Mouse (Mus musculus) C2C12 (cell line): ENCODE measurements around the gene Dyrk2. TPM values are rescaled to one million over a fixed set of nuclear protein-coding genes. Genes with fewer than 3 reads are reported as not detected.

Source experiments
- H3K27me3 ChIP-seq: one replicate; pipeline ENCODE4 v1.6.1; 2011; ENCODE audit not compliant: control insufficient read depth, insufficient read depth, insufficient read length
- H3K36me3 ChIP-seq: one replicate; pipeline ENCODE4 v1.6.1; 2011; ENCODE audit not compliant: control insufficient read depth, insufficient read depth
- H3K4me3 ChIP-seq: one replicate; pipeline ENCODE4 v1.5.1; 2011; ENCODE audit warnings: mild to moderate bottlenecking, control low read depth; ENCODE audit not compliant: poor library complexity, insufficient read depth, severe bottlenecking
- H3K79me2 ChIP-seq: one replicate; pipeline ENCODE4 v1.6.1; 2011; ENCODE audit not compliant: control insufficient read depth, insufficient read depth
- H3K79me3 ChIP-seq: one replicate; pipeline ENCODE4 v1.6.1; 2011; ENCODE audit warnings: low read depth, control low read depth
- H3ac ChIP-seq: one replicate; pipeline ENCODE3; 2011; ENCODE audit warnings: low read depth; ENCODE audit not compliant: control insufficient read depth, insufficient read length
- CEBPB ChIP-seq: IDR thresholded peaks from one replicate; pipeline ENCODE4 v1.6.1; 2011; ENCODE audit warnings: low read depth, mild to moderate bottlenecking, control low read depth, moderate library complexity
- CTCF ChIP-seq: IDR thresholded peaks from one replicate; pipeline ENCODE4 v1.5.1; 2011; ENCODE audit not compliant: control insufficient read depth, insufficient read depth, insufficient read length
- FOSL1 ChIP-seq: IDR thresholded peaks from one replicate; pipeline ENCODE4 v1.8.0; 2011; ENCODE audit warnings: mild to moderate bottlenecking, low read length; ENCODE audit not compliant: poor library complexity, insufficient read depth, severe bottlenecking
- MAX ChIP-seq: IDR thresholded peaks from one replicate; pipeline ENCODE4 v1.6.1; 2011; ENCODE audit warnings: mild to moderate bottlenecking, control low read depth
- MYOD1 ChIP-seq: IDR thresholded peaks from one replicate; pipeline ENCODE4 v1.6.1; 2011; ENCODE audit warnings: low read depth; ENCODE audit not compliant: control insufficient read depth, insufficient read length
- MYOG ChIP-seq: IDR thresholded peaks from one replicate; pipeline ENCODE4 v1.6.1; 2011; ENCODE audit not compliant: control insufficient read depth, insufficient read length; ENCODE audit errors: extremely low read depth
- USF1 ChIP-seq: IDR thresholded peaks from one replicate; pipeline ENCODE4 v1.6.1; 2011; ENCODE audit warnings: low read depth, mild to moderate bottlenecking, control low read depth, moderate library complexity
- polyA plus RNA-seq: library from polyadenylated mRNA; unstranded; fragments of >200 nt; fragmentation: generic; extraction: Trizol; gene quantifications from one replicate; pipeline ENCODE4 v1.2.1, GENCODE M21; 2012; ENCODE audit warnings: missing spikeins

Gene Dyrk2
- polyA plus RNA-seq, 1 experiment: 11.2 TPM

DNA sequence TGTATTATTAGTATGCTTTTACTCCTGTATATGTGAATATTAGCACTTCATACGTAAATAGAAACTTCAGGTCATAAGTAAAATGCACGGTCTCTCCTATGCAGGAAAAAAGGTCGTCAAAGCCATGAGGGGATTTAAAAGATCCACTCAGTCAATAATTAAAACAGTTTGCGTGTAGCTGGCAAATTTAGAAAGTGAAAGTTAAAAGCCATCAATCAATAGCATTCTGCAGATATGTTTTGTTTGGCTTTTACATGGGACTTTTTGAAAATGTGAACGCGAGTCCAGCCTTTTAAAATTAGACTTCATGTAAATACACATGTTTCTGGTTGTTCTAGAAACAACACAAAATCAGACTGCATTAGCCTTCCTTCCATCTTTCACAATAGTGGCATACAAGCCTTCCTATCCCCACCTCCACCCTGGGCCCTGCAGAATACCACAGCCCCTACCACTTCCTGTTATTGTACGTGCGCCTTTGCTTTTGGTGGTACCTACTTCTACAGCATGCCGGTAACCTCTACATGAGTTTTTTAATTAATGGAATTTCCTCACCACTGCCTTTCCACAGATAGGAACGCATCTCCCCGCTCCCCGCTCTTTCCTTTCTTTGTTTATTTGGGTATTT, 12.4 kb upstream of the Dyrk2 start:
- no peak overlapping the region for H3K4me3 ChIP-seq
- no peaks in the 10 kb centered on the region for H3K79me2 ChIP-seq
- no peak overlapping the region for H3ac ChIP-seq
- no peaks in the 10 kb centered on the region for H3K36me3 ChIP-seq
- TF ChIP-seq CEBPB: no peak
- TF ChIP-seq MAX: no peak
- no peak for TF ChIP-seq USF1
- no peaks in the 10 kb centered on the region for H3K79me3 ChIP-seq
- H3K27me3 ChIP-seq: no peaks in the 10 kb centered on the region

DNA sequence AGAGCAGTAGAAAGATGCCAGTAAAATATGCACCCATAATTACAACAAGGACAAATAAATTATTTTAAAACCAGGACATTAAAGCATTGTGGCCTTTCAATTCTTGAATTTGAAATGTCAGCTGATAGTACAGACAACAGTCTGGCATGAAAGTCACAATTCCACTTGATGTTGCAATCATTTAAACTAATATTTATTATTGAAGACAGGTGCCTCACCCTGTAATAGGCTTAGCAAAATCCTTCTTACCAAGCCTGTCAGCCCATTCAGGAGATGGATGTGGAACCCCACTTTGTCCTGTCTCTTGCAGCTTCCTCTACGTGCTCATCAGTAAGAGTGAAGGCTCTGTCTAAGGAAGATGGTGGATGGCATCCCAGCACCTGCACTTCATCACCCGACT, 10.8 kb upstream of the Dyrk2 start:
- no peak overlapping the region for H3ac ChIP-seq
- no peaks in the 10 kb centered on the region for H3K36me3 ChIP-seq
- H3K79me2 ChIP-seq: no peaks in the 10 kb centered on the region
- no peaks in the 10 kb centered on the region for H3K79me3 ChIP-seq
- H3K4me3 ChIP-seq: no peak overlapping the region
- TF ChIP-seq CEBPB: no peak
- no peak for TF ChIP-seq CTCF
- TF ChIP-seq USF1: no peak
- no peak for TF ChIP-seq MYOG
- TF ChIP-seq FOSL1: no peak
- TF ChIP-seq MAX: no peak
- no peak for TF ChIP-seq MYOD1
- no peaks in the 10 kb centered on the region for H3K27me3 ChIP-seq

DNA sequence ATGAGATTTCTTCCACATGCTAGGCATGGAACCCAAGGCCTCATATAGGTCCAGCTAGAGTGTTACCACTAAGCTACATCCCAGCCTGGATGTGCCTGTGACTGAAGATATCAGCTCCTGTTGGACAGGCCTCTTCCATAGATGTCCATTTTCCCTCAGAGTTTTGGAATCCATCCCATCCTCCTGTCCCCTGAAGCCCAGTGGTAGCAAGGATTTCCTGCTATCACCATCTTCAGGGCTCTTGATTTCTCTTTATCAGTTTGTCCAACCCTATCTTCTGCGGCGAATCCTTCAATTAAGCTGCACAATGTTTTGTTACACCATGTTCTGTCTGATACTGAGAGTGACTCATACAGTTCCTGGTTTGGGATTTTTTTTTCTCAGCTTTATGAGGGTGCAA, 2.2 kb upstream of the Dyrk2 start:
- H3K4me3 ChIP-seq: no peak overlapping the region
- H3ac ChIP-seq: no peak overlapping the region
- H3K36me3 ChIP-seq: no peaks in the 10 kb centered on the region
- H3K79me2 ChIP-seq: peaks cover 14% of the 10 kb centered on the region
- peaks cover 9% of the 10 kb centered on the region for H3K79me3 ChIP-seq
- TF ChIP-seq CTCF: no peak
- TF ChIP-seq FOSL1: no peak
- no peak for TF ChIP-seq MYOD1
- TF ChIP-seq CEBPB: no peak
- TF ChIP-seq MAX: no peak
- no peak for TF ChIP-seq MYOG
- H3K27me3 ChIP-seq: no peaks in the 10 kb centered on the region

DNA sequence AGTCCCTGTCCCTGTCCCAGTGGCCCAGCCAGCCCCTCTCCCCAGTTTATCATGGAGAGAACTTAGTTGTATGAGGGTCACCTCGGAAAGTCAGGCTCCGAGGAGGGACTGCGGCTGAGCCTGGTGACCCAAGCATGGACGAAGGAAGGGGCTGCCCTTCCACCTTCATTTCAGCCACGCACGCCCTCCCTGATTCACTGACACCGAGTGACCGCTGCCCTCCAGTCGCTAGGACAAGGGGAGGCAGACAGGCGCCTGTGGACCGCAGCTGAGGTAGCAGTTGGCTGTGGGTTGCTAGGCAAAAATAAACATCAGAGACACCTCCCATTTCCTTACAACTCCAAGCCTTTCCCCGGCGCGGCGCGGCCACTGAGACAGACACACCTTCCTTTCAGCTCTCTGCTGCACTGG, 413 bp downstream of the Dyrk2 start:
- Histone ChIP-seq H3K27me3 (no peaks in the 10 kb centered on the region), H3K79me2 (peaks cover 40% of the 10 kb centered on the region), H3K36me3 (peaks cover 16% of the 10 kb centered on the region), H3K4me3 (peak overlapping the region; percentile 72), H3K79me3 (peaks cover 33% of the 10 kb centered on the region), H3ac (peak overlapping the region; percentile 86)
- no peak for TF ChIP-seq MYOD1
- TF ChIP-seq CEBPB: no peak
- no peak for TF ChIP-seq CTCF
- TF ChIP-seq FOSL1: no peak
- TF ChIP-seq MYOG: no peak
- no peak for TF ChIP-seq MAX
- TF ChIP-seq USF1: no peak

DNA sequence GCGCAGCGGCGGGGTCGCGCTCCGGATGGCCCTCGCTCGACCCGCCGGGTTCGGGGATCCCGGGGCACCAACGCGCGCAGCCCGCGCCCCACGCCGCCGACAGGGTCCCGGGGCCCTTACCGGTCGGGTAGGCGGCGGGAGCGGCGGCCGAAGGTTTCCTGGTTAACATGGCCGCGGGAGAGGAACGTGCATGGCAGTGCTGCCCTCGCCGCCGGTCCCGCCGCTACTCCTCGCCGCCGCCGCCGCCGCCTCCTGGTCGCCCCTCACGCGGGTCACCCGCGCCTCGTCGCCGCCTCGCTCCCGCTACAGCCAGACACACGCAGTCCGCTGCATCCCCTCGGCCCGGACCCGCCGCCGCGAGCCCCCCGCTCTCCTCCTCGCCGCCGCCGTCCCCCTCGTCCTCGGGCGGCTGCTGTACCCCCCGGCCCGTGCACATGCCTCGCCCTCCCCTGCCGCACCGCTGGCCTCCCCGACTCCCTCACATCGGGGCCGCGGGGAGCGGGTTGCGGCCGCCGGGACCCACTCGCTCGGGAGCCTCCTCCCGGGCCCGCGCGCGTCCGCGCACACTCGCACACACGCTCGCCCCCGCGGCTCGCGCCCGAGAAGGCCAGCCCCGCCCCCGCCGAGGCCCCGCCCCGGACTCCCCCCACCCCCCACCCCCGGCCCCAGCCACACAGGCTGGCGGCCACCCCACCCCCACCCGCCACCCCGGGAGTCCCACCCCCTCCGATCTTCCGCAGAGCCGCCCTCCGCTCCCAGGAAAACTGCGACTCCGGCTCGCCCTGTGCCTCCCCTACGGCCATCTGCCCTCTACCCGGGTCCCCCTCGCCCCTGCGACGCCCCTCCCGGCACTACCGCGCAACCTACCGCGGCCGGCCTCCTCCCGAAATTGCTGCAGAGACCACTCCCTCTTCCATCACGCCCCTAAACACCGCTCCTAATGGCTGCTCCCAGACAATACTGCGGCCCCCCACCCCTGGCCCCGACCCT, 1.1 kb downstream of the Dyrk2 start:
- Histone ChIP-seq H3K36me3 (peaks cover 23% of the 10 kb centered on the region), H3K4me3 (peak overlapping the region; percentile 72)
- no peak for TF ChIP-seq MYOG
- no peak for TF ChIP-seq MYOD1
- no peak for TF ChIP-seq MAX
- no peak for TF ChIP-seq CEBPB
- no peak for TF ChIP-seq CTCF
- TF ChIP-seq FOSL1: no peak

More for the DNA sequence above, 1.1 kb downstream of the Dyrk2 start:
- Histone ChIP-seq H3K79me2 (peaks cover 47% of the 10 kb centered on the region), H3ac (peak overlapping the region; percentile 99), H3K27me3 (no peaks in the 10 kb centered on the region), H3K79me3 (peaks cover 40% of the 10 kb centered on the region)
